Mouse (Mus musculus): ENCODE results near the gene Uba3.
A peak's percentile ranks its signal among the peaks of the same experiment; 100 is the strongest.

The Uba3 gene

GRCm38 (mm10) chr6:97210962-97211601 lies 5.6 kb upstream of the Uba3 start:
- DNase-seq (ENCODE audit: low spot score in 2 of 2): peak; percentile 26 to 30

- peak; percentile 90 to 92 for DNase-seq (ENCODE audit: low spot score in 2 of 2)
Measured at GRCm38 (mm10) chr6:97210191-97210961, 4.9 kb upstream of the Uba3 start, which contains the start of gene Arl6ip5. Arl6ip5 (plus strand) TSS chr6:97210689.

GRCm38 (mm10) chr6:97209751-97210150 lies 4.3 kb upstream of the Uba3 start:
- no peak for DNase-seq (ENCODE audit: low spot score in 2 of 2)

- DNase-seq (ENCODE audit: low spot score in 2 of 2): no peak
Measured at GRCm38 (mm10) chr6:97209201-97209600, 3.8 kb upstream of the Uba3 start.

- no peak for DNase-seq (ENCODE audit: low spot score in 2 of 2)
Measured at GRCm38 (mm10) chr6:97208406-97208805, 3.0 kb upstream of the Uba3 start.

- no peak for DNase-seq (ENCODE audit: low spot score in 2 of 2)
Measured at GRCm38 (mm10) chr6:97207085-97207484, 1.6 kb upstream of the Uba3 start.

- no peak for DNase-seq (ENCODE audit: low spot score in 2 of 2)
Measured at GRCm38 (mm10) chr6:97204952-97205351, 495 bp downstream of the Uba3 start.

- no peak for DNase-seq (ENCODE audit: low spot score in 2 of 2)
Measured at GRCm38 (mm10) chr6:97204252-97204869, 1.1 kb downstream of the Uba3 start.

GRCm38 (mm10) chr6:97202477-97202876 lies 3.0 kb downstream of the Uba3 start:
- DNase-seq (ENCODE audit: low spot score in 2 of 2): no peak

GRCm38 (mm10) chr6:97200437-97200836 lies 5.0 kb downstream of the Uba3 start:
- DNase-seq (ENCODE audit: low spot score in 2 of 2): no peak

GRCm38 (mm10) chr6:97179367-97179828 lies 26.0 kb downstream of the Uba3 start:
- DNase-seq (ENCODE audit: low spot score in 2 of 2): no peak

GRCm38 (mm10) chr6:97178491-97179366 lies 26.7 kb downstream of the Uba3 start, which contains the start of gene Tmf1:
Tmf1 (minus strand) TSS chr6:97179122.
- DNase-seq (ENCODE audit: low spot score in 2 of 2): peak; percentile 96

- DNase-seq (ENCODE audit: low spot score in 2 of 2): no peak
Measured at GRCm38 (mm10) chr6:97175716-97176115, 29.7 kb downstream of the Uba3 start.

GRCm38 (mm10) chr6:97150156-97150555 lies 55.3 kb downstream of the Uba3 start:
- DNase-seq (ENCODE audit: low spot score in 2 of 2): no peak

- DNase-seq (ENCODE audit: low spot score in 2 of 2): no peak
Measured at GRCm38 (mm10) chr6:97149721-97150120, 55.7 kb downstream of the Uba3 start.

GRCm38 (mm10) chr6:97148383-97149251 lies 56.8 kb downstream of the Uba3 start, which contains the start of gene Eogt:
Eogt (minus strand) TSS chr6:97149182.
- peak; percentile 66 to 72 for DNase-seq (ENCODE audit: low spot score in 2 of 2)

GRCm38 (mm10) chr6:97147755-97148382 lies 57.6 kb downstream of the Uba3 start:
- DNase-seq (ENCODE audit: low spot score in 2 of 2): peak; percentile 6 to 45

GRCm38 (mm10) chr6:97145156-97145555 lies 60.3 kb downstream of the Uba3 start:
- no peak for DNase-seq (ENCODE audit: low spot score in 2 of 2)

GRCm38 (mm10) chr6:97144359-97144758 lies 61.1 kb downstream of the Uba3 start:
- peak in 1 of 2 experiments; percentile 17 for DNase-seq (ENCODE audit: low spot score in 2 of 2)

- no peak for DNase-seq (ENCODE audit: low spot score in 2 of 2)
Measured at GRCm38 (mm10) chr6:97142611-97143010, 62.8 kb downstream of the Uba3 start.
